Mouse (Mus musculus): Measurements from ENCODE around the gene Rab35. TPM values are rescaled to one million over a fixed set of nuclear protein-coding genes. Genes with fewer than 3 reads are reported as not detected.

Rab35 gene
- total and polyA plus RNA-seq, 2 experiments from 2014 or later, result 24.7 to 92.5 TPM

DNA sequence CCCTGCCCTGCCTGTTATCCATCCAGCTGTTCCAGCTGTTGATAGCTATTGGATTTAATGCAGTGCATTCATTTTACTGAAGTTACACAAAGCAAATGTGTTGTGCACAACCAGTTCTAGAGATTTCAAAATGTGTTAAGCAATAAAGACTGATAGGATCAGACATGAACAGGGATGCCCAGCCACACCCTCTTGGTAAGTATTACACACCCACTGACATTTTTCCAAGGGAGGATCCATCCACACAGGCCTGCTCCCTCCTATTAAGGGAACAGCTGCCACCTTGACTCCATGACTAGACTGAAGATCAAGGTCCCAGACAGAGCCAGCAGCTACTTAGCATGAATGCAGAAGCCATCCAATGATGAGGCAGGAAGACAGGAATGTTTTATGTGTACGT, 25.5 kb downstream of the Rab35 start:
- no peak overlapping the region for H3K4me2 ChIP-seq (ENCODE audit: low read depth)
- DNase-seq, result no peak
- no peak overlapping the region for H3K4me3 ChIP-seq (ENCODE audit: low read depth, low read length)
- H3K9ac ChIP-seq, result no peak overlapping the region
- H3K36me3 ChIP-seq (ENCODE audit: insufficient read depth), result peaks cover 40% of the 10 kb centered on the region
- H3K27ac ChIP-seq (ENCODE audit: low read depth, low read length), result no peak overlapping the region
- no peaks in the 10 kb centered on the region for H3K9me3 ChIP-seq (ENCODE audit: low read length)
- ATAC-seq, result no peak
- 86% methylated on average over 1 of the region's 1 CpGs for WGBS
- H3K27me3 ChIP-seq (ENCODE audit: insufficient read depth, low read length), result no peaks in the 10 kb centered on the region
- 0 out of 2 replicates have a peak, but pooled peaks cover 4% of the 10 kb centered on the region for H3K4me1 ChIP-seq (ENCODE audit: insufficient read depth)
- TF ChIP-seq CTCF (IDR thresholded peaks at IDR 0.05; ENCODE audit: low read depth), result no peak

GRCm38 (mm10) chr5:115658352-115658751, 26.6 kb downstream of the Rab35 start:
- Histone ChIP-seq H3K9me3 (ENCODE audit: low read length) (no peaks in the 10 kb centered on the region), H3K4me3 (ENCODE audit: low read depth, low read length) (no peak overlapping the region), H3K4me1 (ENCODE audit: insufficient read depth) (no peaks in the 10 kb centered on the region), H3K9ac (no peak overlapping the region), H3K27ac (ENCODE audit: low read depth, low read length) (no peak overlapping the region), H3K27me3 (ENCODE audit: insufficient read depth, low read length) (no peaks in the 10 kb centered on the region), H3K4me2 (ENCODE audit: low read depth) (no peak overlapping the region), H3K36me3 (ENCODE audit: insufficient read depth) (peaks cover 43% of the 10 kb centered on the region)
- WGBS, result 85% methylated on average over 6 of the region's 6 CpGs
- ATAC-seq (no peak), DNase-seq (no peak)
- TF ChIP-seq CTCF (IDR thresholded peaks at IDR 0.05; ENCODE audit: low read depth), result no peak

DNA sequence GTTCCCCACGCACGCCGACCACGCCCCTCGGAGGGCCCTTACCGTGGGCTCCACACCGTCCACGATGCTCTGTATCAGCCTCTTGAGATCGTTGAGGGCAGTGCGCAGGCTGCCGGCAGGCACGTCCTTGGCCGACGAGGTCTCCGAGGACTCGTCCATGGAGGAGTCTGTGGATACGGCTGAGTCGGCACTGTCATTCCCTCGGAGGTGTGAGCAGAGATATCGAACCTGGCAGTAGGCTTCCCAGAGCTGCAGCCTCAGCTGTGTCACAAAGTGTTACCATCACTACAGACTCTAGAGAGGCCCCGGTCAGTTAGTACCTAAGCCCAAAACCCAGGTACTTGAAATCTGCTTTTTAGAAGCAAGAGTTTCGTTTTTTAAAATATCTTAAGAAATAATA, 30.9 kb downstream of the Rab35 start:
- H3K9me3 ChIP-seq (ENCODE audit: low read length), result no peaks in the 10 kb centered on the region
- H3K4me1 ChIP-seq (ENCODE audit: insufficient read depth), result peaks cover 4% of the 10 kb centered on the region; the same call in 1 of the 2 replicates
- no peak for DNase-seq
- no peak overlapping the region for H3K27ac ChIP-seq (ENCODE audit: low read depth, low read length)
- H3K4me3 ChIP-seq (ENCODE audit: low read depth, low read length), result no peak overlapping the region
- 84% methylated on average over 22 of the region's 22 CpGs for WGBS
- H3K36me3 ChIP-seq (ENCODE audit: insufficient read depth), result peaks cover 33% of the 10 kb centered on the region
- no peak for TF ChIP-seq CTCF (IDR thresholded peaks at IDR 0.05; ENCODE audit: low read depth)
- ATAC-seq, result no peak
- H3K4me2 ChIP-seq (ENCODE audit: low read depth), result no peak overlapping the region
- H3K27me3 ChIP-seq (ENCODE audit: insufficient read depth, low read length), result no peaks in the 10 kb centered on the region
- H3K9ac ChIP-seq, result no peak overlapping the region

- Histone ChIP-seq H3K27me3 (ENCODE audit: insufficient read depth, low read length) (no peaks in the 10 kb centered on the region), H3K9me3 (ENCODE audit: low read length) (no peaks in the 10 kb centered on the region), H3K4me3 (ENCODE audit: low read depth, low read length) (no peak overlapping the region), H3K36me3 (ENCODE audit: insufficient read depth) (peaks cover 24% of the 10 kb centered on the region), H3K9ac (no peak overlapping the region), H3K27ac (ENCODE audit: low read depth, low read length) (no peak overlapping the region), H3K4me2 (ENCODE audit: low read depth) (no peak overlapping the region), H3K4me1 (ENCODE audit: insufficient read depth) (peaks cover 4% of the 10 kb centered on the region; the same call in 1 of the 2 replicates)
- DNase-seq (peak; percentile 20), ATAC-seq (no peak)
- TF ChIP-seq CTCF (IDR thresholded peaks at IDR 0.05; ENCODE audit: low read depth), result no peak
- 33% methylated on average over 8 of the region's 8 CpGs for WGBS
These were observed 34.8 kb downstream of the Rab35 start for GRCm38 (mm10) chr5:115666366-115667065.

DNA sequence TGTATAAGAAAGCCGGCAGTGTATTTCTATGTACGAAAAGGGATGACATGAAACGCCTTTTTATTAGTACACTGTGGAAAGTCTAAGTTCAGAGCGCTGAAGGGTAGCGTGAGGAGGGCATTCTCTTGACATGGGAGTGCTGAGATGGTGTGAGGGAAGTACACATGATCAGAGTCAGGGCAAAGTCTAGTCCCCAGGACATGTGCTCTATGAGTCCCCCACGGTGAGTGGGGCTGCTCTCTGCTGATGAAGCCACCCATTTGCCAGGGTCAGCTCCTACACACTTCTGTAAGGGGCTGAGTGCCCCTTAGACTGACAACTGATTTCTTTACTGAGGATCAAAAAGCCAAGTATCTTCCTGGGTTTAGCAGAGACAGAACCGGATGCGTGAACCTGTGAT, 35.5 kb downstream of the Rab35 start:
- no peak for TF ChIP-seq CTCF (IDR thresholded peaks at IDR 0.05; ENCODE audit: low read depth)
- H3K9me3 ChIP-seq (ENCODE audit: low read length), result no peaks in the 10 kb centered on the region
- no peak overlapping the region for H3K4me3 ChIP-seq (ENCODE audit: low read depth, low read length)
- ATAC-seq (no peak), DNase-seq (no peak)
- H3K36me3 ChIP-seq (ENCODE audit: insufficient read depth), result peaks cover 18% of the 10 kb centered on the region
- no peak overlapping the region for H3K27ac ChIP-seq (ENCODE audit: low read depth, low read length)
- H3K9ac ChIP-seq, result no peak overlapping the region
- H3K27me3 ChIP-seq (ENCODE audit: insufficient read depth, low read length), result no peaks in the 10 kb centered on the region
- 67% methylated on average over 8 of the region's 8 CpGs for WGBS
- no peak overlapping the region for H3K4me2 ChIP-seq (ENCODE audit: low read depth)
- H3K4me1 ChIP-seq (ENCODE audit: insufficient read depth), result peaks cover 4% of the 10 kb centered on the region; the same call in 1 of the 2 replicates

GRCm38 (mm10) chr5:115667894-115668293, 36.2 kb downstream of the Rab35 start:
- Histone ChIP-seq H3K9me3 (ENCODE audit: low read length) (no peaks in the 10 kb centered on the region), H3K4me1 (ENCODE audit: insufficient read depth) (peaks cover 4% of the 10 kb centered on the region; the same call in 1 of the 2 replicates), H3K27me3 (ENCODE audit: insufficient read depth, low read length) (no peaks in the 10 kb centered on the region), H3K9ac (no peak overlapping the region), H3K27ac (ENCODE audit: low read depth, low read length) (no peak overlapping the region), H3K36me3 (ENCODE audit: insufficient read depth) (peaks cover 14% of the 10 kb centered on the region), H3K4me3 (ENCODE audit: low read depth, low read length) (no peak overlapping the region), H3K4me2 (ENCODE audit: low read depth) (no peak overlapping the region)
- TF ChIP-seq CTCF (IDR thresholded peaks at IDR 0.05; ENCODE audit: low read depth), result no peak
- no peak for DNase-seq
- WGBS, result 10% methylated on average over 7 of the region's 7 CpGs
- no peak for ATAC-seq

- Histone ChIP-seq H3K27ac (ENCODE audit: low read depth, low read length) (no peak overlapping the region), H3K27me3 (ENCODE audit: insufficient read depth, low read length) (no peaks in the 10 kb centered on the region), H3K4me2 (ENCODE audit: low read depth) (no peak overlapping the region), H3K9me3 (ENCODE audit: low read length) (no peaks in the 10 kb centered on the region), H3K36me3 (ENCODE audit: insufficient read depth) (peaks cover 14% of the 10 kb centered on the region), H3K4me3 (ENCODE audit: low read depth, low read length) (no peak overlapping the region), H3K4me1 (ENCODE audit: insufficient read depth) (peaks cover 4% of the 10 kb centered on the region; the same call in 1 of the 2 replicates), H3K9ac (no peak overlapping the region)
- DNase-seq (no peak), ATAC-seq (no peak)
- no peak for TF ChIP-seq CTCF (IDR thresholded peaks at IDR 0.05; ENCODE audit: low read depth)
- WGBS, result 87% methylated on average over 12 of the region's 12 CpGs
These were observed 37.3 kb downstream of the Rab35 start for GRCm38 (mm10) chr5:115668986-115669385.
